Mouse (Mus musculus): ENCODE results near the gene Klhl3. TPM values are rescaled to one million over a fixed set of nuclear protein-coding genes. Genes with fewer than 3 reads are reported as not detected.
A peak's percentile ranks its signal among the peaks of the same experiment; 100 is the strongest.

Gene Klhl3
- polyA plus RNA-seq (2015; fragmentation: Nextera tagmentation; extraction: Ambion mirVana): 0.82 and 0.91 TPM in 2 replicates

GRCm38 (mm10) chr13:58113061-58113900 is at the start of gene Klhl3:
Klhl3 (minus strand) TSS chr13:58113592.

GRCm38 (mm10) chr13:58157447-58158098 is 44.2 kb upstream of the Klhl3 start, which contains the start of gene Idnk:
Idnk (plus strand) TSS chr13:58157649.

GRCm38 (mm10) chr13:58128396-58128767 is 15.0 kb upstream of the Klhl3 start, which contains the start of gene Hnrnpa0:
Hnrnpa0 (minus strand) TSS chr13:58128556.

MicroRNAs encoded within 50 kb of the gene (microRNA counts, 519-probe panel; counts per million panel counts)
- microRNA mmu-miR-874: not detected

Small RNA genes lying within 50 kb of the gene (microRNA-seq; reads per million reads assigned to microRNA genes)
- gene Mir874: 87.8 reads per million, percentile 46 among the genes with 10 or more reads in this experiment

Other genes with a start within 250 kb of the Klhl3 start
- gene Spock1, start 205.3 kb downstream of the Klhl3 start, polyA plus RNA-seq (2015; fragmentation: Nextera tagmentation; extraction: Ambion mirVana): 0.16 and 0.23 TPM in 2 replicates
- gene Hnrnpa0, start 15.0 kb upstream of the Klhl3 start, polyA plus RNA-seq (2015; fragmentation: Nextera tagmentation; extraction: Ambion mirVana): 20.9 and 25.3 TPM in 2 replicates
- 22.3 and 23.1 TPM in 2 replicates for gene Idnk, start 44.1 kb upstream of the Klhl3 start, polyA plus RNA-seq (2015; fragmentation: Nextera tagmentation; extraction: Ambion mirVana)
- 51.5 and 60.2 TPM in 2 replicates for gene Ubqln1, start 102.1 kb upstream of the Klhl3 start, polyA plus RNA-seq (2015; fragmentation: Nextera tagmentation; extraction: Ambion mirVana)
- 14.9 and 18.9 TPM in 2 replicates for gene Gkap1, start 162.1 kb upstream of the Klhl3 start, polyA plus RNA-seq (2015; fragmentation: Nextera tagmentation; extraction: Ambion mirVana)
- 0.20 and 0.22 TPM in 2 replicates for gene Kif27, start 245.5 kb upstream of the Klhl3 start, polyA plus RNA-seq (2015; fragmentation: Nextera tagmentation; extraction: Ambion mirVana)